Mouse (Mus musculus) spleen, adult 2 months (tissue): ENCODE measurements around the gene Pou6f2. TPM values are rescaled to one million over a fixed set of nuclear protein-coding genes. Genes with fewer than 3 reads are reported as not detected.

Source experiments
- DNase-seq, 2 experiments: peaks; one replicate each; pipeline versions ENCODE4 v3.0.0 to v3.0.0-alpha.2; 2012 to 2021; ENCODE audit warnings: low spot score in 2 of 2, low read depth in 1 of 2
- H3K27ac ChIP-seq: fragments of 200-500 bp; 2 replicates; pipeline ENCODE4 v1.5.1; 2012; ENCODE audit warnings: low read length, inconsistent platforms; ENCODE audit not compliant: insufficient read depth
- H3K27me3 ChIP-seq: fragments of 200-500 bp; 2 replicates; pipeline ENCODE4 v1.6.1; 2012; ENCODE audit warnings: mild to moderate bottlenecking, moderate library complexity, low read length, inconsistent platforms; ENCODE audit not compliant: control insufficient read depth, insufficient read depth
- H3K36me3 ChIP-seq: fragments of 200-500 bp; 2 replicates; pipeline ENCODE4 v1.6.1; 2012; ENCODE audit warnings: mild to moderate bottlenecking, low read length, inconsistent platforms; ENCODE audit not compliant: control insufficient read depth, insufficient read depth
- H3K4me1 ChIP-seq: fragments of 200-500 bp; 2 replicates; pipeline ENCODE4 v1.6.1; 2011; ENCODE audit warnings: inconsistent platforms; ENCODE audit not compliant: control insufficient read depth, insufficient read depth, insufficient read length
- H3K4me3 ChIP-seq: fragments of 200-500 bp; 2 replicates; pipeline ENCODE4 v1.5.1; 2011; ENCODE audit warnings: mild to moderate bottlenecking, inconsistent platforms; ENCODE audit not compliant: insufficient read depth, insufficient read length; ENCODE audit errors: extremely low read depth
- CTCF ChIP-seq: fragments of 200-500 bp; IDR thresholded peaks from 2 replicates; pipeline ENCODE4 v1.5.1; 2011; ENCODE audit warnings: mild to moderate bottlenecking, inconsistent platforms; ENCODE audit not compliant: insufficient read depth, insufficient read length, insufficient replicate concordance; ENCODE audit errors: extremely low read depth
- POLR2A ChIP-seq: fragments of 200-500 bp; IDR thresholded peaks from 2 replicates; pipeline ENCODE4 v1.6.1; 2011; ENCODE audit warnings: low read depth, low read length, inconsistent platforms
- WGBS: fragments of 180-500 bp; shearing (Covaris S2); methylation state at CpG from one replicate; pipeline ENCODE4 v1.1.7; 2018; 5-methylcytosine and 5-hydroxymethylcytosine counted together
- polyA plus RNA-seq: library from polyadenylated mRNA; depleted of rRNA; stranded (reverse); fragments of >200 nt; gene quantifications from 2 replicates; pipeline ENCODE4 v1.2.3, GENCODE M21; 2012

Pou6f2 gene
- polyA plus RNA-seq, 1 experiment = not detected

DNA sequence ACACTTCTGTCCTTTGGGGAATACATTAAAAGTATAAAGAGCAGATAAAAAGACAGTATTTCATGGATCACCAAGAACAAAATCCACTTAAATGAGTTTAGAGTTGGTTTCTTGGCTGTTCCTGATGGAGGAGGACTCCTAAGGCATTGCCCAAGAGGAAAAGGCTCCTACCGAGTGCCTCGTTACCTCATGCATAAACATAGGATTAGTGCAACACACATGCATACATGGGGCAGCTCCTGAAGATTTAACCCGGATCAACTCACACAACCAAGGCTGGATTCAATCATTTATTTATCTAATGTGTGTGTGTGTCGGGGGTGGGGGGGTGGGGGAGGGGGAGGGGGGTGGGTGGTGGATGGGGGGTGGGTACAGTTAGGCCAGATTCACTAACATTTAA, 269.4 kb downstream of the Pou6f2 start:
- no peak for DNase-seq
- no peak overlapping the region for H3K27ac ChIP-seq
- H3K36me3 ChIP-seq = no peaks in the 10 kb centered on the region
- TF ChIP-seq CTCF = no peak
- H3K27me3 ChIP-seq = no peaks in the 10 kb centered on the region
- H3K4me1 ChIP-seq = no peaks in the 10 kb centered on the region
- H3K4me3 ChIP-seq = no peak overlapping the region
- 93% methylated on average over 3 of the region's 4 CpGs for WGBS

DNA sequence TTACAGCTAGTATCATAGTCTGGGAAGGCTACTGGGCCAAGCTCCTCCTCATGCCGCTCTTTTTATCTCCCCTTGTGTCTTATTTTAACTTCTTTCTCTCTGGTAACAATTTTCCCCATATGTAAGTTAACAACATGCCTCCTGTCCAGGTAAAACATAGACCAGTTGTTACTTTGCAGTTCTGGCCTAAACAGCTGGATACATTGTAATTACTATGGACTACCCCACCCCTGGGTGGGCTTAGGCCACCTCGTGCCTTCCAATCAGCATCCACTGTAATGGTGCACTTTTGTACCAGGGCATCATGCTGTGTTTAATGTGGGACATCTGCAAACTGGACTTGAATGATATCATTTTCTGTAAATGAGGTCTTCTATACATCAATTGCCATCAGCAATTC, 271.4 kb downstream of the Pou6f2 start:
- Histone ChIP-seq H3K4me1 (no peaks in the 10 kb centered on the region), H3K36me3 (no peaks in the 10 kb centered on the region)
- 71% methylated on average over 2 of the region's 2 CpGs for WGBS

DNA sequence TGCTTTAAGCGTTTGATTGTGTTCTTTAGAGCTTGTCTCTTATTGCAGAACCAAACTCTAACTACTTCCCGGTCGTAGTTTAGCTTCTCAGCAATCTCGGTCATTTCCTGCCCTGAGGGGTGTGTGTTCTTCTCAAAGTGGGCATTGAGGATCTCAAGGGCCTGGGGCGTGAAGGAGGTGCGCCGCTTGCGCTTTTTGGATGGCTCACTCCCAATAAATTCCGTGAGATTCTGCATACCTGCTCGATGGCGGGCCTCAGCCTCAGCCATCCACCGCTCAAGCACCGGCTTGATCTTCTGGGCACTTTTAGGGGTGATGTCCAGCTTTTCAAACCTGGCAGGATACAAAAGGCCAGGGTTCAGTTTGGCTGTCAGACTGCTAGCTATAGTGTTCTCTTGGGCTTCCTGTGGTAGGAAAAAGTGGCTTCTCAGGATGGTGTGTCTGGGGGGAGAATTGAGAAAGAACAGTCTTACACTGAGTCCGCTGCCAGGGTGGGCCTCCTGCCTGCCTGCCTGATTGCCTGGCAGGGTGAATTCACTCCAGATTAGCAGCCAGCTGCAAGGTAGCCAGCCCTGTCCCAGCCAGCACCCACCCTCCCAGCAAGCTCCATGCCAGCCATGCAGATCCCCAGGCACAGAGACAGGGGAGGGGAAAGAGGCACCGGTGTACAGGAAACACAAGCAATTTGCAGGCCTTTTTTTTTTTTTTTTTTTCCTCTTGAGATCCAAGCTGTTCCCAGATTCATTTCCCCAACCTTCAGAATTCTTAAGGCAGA, 272.1 kb downstream of the Pou6f2 start:
- Histone ChIP-seq H3K4me3 (no peak overlapping the region), H3K36me3 (no peaks in the 10 kb centered on the region), H3K4me1 (no peaks in the 10 kb centered on the region), H3K27ac (no peak overlapping the region), H3K27me3 (no peaks in the 10 kb centered on the region)
- TF ChIP-seq CTCF (no peak), POLR2A (no peak)
- WGBS = 59% methylated on average over 15 of the region's 15 CpGs
- no peak for DNase-seq

More for the DNA sequence above, 271.4 kb downstream of the Pou6f2 start:
- TF ChIP-seq POLR2A = no peak
- no peak for TF ChIP-seq CTCF
- no peak for DNase-seq
- Histone ChIP-seq H3K27me3 (no peaks in the 10 kb centered on the region), H3K4me3 (no peak overlapping the region), H3K27ac (no peak overlapping the region)

DNA sequence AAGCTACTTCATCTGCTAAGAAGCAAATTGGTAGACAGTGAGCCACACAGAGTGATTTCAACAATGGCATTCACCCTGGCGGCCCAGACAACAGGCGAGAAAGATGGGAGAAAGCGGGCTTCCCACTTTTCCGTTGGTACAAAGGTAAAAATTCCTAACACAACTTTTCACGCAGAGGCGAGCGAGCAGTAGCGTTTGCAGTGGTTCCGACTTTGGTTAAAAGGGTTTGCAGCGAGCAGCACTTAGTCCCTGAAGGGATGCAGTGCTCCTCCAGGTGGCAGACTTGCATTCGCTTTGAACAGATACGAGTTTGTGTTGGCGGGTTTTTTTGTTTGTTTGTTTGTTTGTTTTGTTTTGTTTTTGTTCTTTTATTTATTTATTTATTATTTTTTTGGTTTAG, 273.1 kb downstream of the Pou6f2 start:
- H3K4me3 ChIP-seq = no peak overlapping the region
- no peaks in the 10 kb centered on the region for H3K36me3 ChIP-seq
- DNase-seq = no peak
- no peaks in the 10 kb centered on the region for H3K4me1 ChIP-seq
- H3K27ac ChIP-seq = no peak overlapping the region
- WGBS = 14% methylated on average over 13 of the region's 13 CpGs
- H3K27me3 ChIP-seq = no peaks in the 10 kb centered on the region
- TF ChIP-seq CTCF (no peak), POLR2A (no peak)

DNA sequence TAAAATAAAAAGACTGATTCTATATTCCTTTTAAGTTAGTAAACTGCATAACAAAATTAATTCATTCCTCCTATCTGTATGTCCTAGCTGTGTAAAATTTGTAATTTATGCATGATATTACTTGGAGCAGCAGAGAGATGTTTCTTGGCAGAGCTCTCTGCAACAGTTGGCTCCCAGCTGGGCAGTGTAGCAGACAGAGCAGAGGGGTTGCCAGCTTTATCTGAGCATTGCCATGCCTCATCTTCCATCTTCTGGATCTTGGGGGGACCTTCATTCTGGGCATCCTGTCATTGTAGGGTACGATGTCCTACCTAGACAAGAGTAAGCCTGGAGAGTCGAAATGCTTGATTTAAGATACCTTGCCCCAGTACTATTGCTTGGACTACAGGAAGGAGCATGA, 277.1 kb downstream of the Pou6f2 start:
- Histone ChIP-seq H3K4me1 (no peaks in the 10 kb centered on the region), H3K27ac (no peak overlapping the region), H3K4me3 (no peak overlapping the region), H3K27me3 (no peaks in the 10 kb centered on the region), H3K36me3 (no peaks in the 10 kb centered on the region)
- no peak for TF ChIP-seq POLR2A
- no peak for TF ChIP-seq CTCF
- WGBS = 86% methylated on average over 2 of the region's 2 CpGs
- no peak for DNase-seq

DNA sequence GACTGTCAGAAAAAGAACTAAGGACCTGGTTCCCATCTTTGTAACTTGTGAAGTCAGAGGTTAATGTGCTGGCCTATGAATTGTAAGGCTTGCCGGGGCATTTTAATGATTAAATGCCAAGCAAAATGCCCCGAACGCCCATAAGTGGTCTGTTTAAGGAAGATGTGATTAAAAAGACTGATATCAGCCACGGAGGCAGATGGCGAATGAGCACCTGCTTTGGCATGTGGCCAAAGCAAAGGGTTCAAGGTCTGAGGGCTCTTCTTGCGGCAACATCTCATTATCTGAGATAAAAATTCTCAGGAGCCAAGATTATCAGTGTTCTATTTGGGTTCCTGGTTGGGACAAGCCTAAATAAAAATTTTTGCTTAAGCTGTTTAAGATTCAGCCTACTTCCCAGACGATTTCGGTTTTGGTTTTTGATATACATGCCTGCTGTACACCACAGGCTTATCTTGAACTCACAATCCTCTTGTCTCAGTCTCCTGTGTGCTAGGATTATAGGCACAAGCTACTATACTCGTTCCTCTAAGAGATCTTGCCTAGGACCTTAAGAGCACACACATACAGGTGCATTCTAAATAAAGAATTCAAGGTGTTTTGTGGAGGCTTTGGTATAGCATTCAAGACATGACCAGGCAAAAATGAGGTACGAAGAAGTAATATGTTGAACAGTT, 315.9 kb downstream of the Pou6f2 start:
- WGBS = 68% methylated on average over 10 of the region's 10 CpGs
- no peak for DNase-seq
- Histone ChIP-seq H3K27me3 (no peaks in the 10 kb centered on the region), H3K27ac (no peak overlapping the region), H3K4me1 (no peaks in the 10 kb centered on the region), H3K4me3 (no peak overlapping the region), H3K36me3 (no peaks in the 10 kb centered on the region)
- no peak for TF ChIP-seq CTCF
- no peak for TF ChIP-seq POLR2A
